Mouse (Mus musculus) hindbrain, embryonic 16.5 days (tissue): ENCODE measurements at regions not wholly inside any gene's neighbourhood (a gene's known extent, or its start where the extent isn't known, plus 50 kb on each side); places are given as distances from the start of the nearest gene placed in this dataset.

Source experiments
- ATAC-seq: fragments of 200-750 bp; cut with Nextera tagmentation; 2 replicates; pipeline ENCODE4 v1.8.0; 2017; ENCODE audit warnings: moderate TSS enrichment, moderate library complexity
- H3K27ac ChIP-seq: fragments of 300-500 bp; sonication (generic); 2 replicates; pipeline ENCODE4 v1.5.1; 2014; ENCODE audit warnings: low read depth, mild to moderate bottlenecking, control low read depth, low read length, moderate library complexity
- H3K27me3 ChIP-seq: fragments of 300-500 bp; sonication (generic); replicated peaks from 2 replicates; pipeline ENCODE4 v1.6.1; 2014; ENCODE audit warnings: low read length; ENCODE audit not compliant: control insufficient read depth, insufficient read depth
- H3K36me3 ChIP-seq: fragments of 300-500 bp; sonication (generic); 2 replicates; pipeline ENCODE4 v1.6.1; 2014; ENCODE audit warnings: mild to moderate bottlenecking, low read length, moderate library complexity, mixed read lengths; ENCODE audit not compliant: control insufficient read depth, insufficient read depth
- H3K4me1 ChIP-seq: fragments of 300-500 bp; sonication (generic); 2 replicates; pipeline ENCODE4 v1.6.1; 2014; ENCODE audit warnings: low read depth, low read length; ENCODE audit not compliant: control insufficient read depth, insufficient read depth
- H3K4me2 ChIP-seq: fragments of 300-500 bp; sonication (generic); 2 replicates; pipeline ENCODE4 v1.6.1; 2014; ENCODE audit warnings: mild to moderate bottlenecking, low read length, control low read depth, moderate library complexity
- H3K4me3 ChIP-seq: fragments of 300-500 bp; sonication (generic); 2 replicates; pipeline ENCODE4 v1.5.1; 2014; ENCODE audit warnings: mild to moderate bottlenecking, low read length, control low read depth, moderate library complexity
- H3K9ac ChIP-seq: fragments of 300-500 bp; sonication (generic); 2 replicates; pipeline ENCODE4 v1.6.1; 2014; ENCODE audit warnings: low read depth, mild to moderate bottlenecking, control low read depth, low read length, moderate library complexity
- H3K9me3 ChIP-seq: fragments of 300-500 bp; sonication (generic); 2 replicates; pipeline ENCODE4 v1.6.1; 2014; ENCODE audit warnings: mild to moderate bottlenecking, low read length, moderate library complexity; ENCODE audit not compliant: control insufficient read depth
- WGBS: fragments of 180-500 bp; shearing (Covaris S2); extraction: QIAGEN DNeasy Blood & Tissue Kit; methylation state at CpG from one replicate; pipeline ENCODE4 v1.1.7; 2014; 5-methylcytosine and 5-hydroxymethylcytosine counted together

- Histone ChIP-seq H3K36me3 (no peaks in the 10 kb centered on the region), H3K9ac (no peak overlapping the region), H3K27me3 (no peaks in the 10 kb centered on the region), H3K9me3 (no peaks in the 10 kb centered on the region), H3K4me1 (no peaks in the 10 kb centered on the region; the same call in 1 of the 2 replicates), H3K4me3 (no peak overlapping the region), H3K4me2 (no peak overlapping the region), H3K27ac (no peak overlapping the region)
- 47% methylated on average over 6 of the region's 6 CpGs for WGBS
- no peak for ATAC-seq
Measured at GRCm38 (mm10) chr14:61975301-61975732, 317.1 kb upstream of the Rnaseh2b start.

GRCm38 (mm10) chr14:61980581-61980980, 311.8 kb upstream of the Rnaseh2b start:
- H3K4me2 ChIP-seq, result no peak overlapping the region
- WGBS, result 57% methylated on average over 3 of the region's 3 CpGs
- H3K9ac ChIP-seq, result no peak overlapping the region
- no peak for ATAC-seq
- no peaks in the 10 kb centered on the region for H3K27me3 ChIP-seq
- no peaks in the 10 kb centered on the region for H3K9me3 ChIP-seq
- H3K27ac ChIP-seq, result no peak overlapping the region
- H3K36me3 ChIP-seq, result no peaks in the 10 kb centered on the region
- no peaks in the 10 kb centered on the region for H3K4me1 ChIP-seq
- no peak overlapping the region for H3K4me3 ChIP-seq

DNA sequence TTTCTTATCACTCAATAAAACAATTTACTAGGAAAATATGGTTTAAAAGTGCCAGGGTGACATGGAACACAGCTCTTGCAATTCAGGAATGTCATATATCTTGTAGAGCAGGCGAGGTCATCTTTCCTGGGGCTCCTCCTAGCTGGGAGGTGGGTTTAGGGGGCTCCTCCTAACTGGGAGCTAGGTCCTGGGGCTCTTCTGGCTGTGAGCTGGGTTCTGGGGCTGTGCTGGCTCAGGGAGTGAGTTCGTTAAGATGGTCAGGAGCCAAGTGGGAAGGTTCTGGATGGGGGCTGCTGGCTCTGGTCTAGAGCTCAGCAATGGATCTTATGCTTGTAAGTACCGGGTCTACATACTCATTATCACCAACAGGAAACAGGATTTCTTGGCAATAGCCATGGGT, 306.8 kb upstream of the Rnaseh2b start:
- ATAC-seq, result no peak
- no peak overlapping the region for H3K4me2 ChIP-seq
- H3K4me3 ChIP-seq, result no peak overlapping the region
- no peaks in the 10 kb centered on the region for H3K4me1 ChIP-seq
- no peaks in the 10 kb centered on the region for H3K36me3 ChIP-seq
- WGBS, result 80% methylated on average over 3 of the region's 3 CpGs
- no peak overlapping the region for H3K27ac ChIP-seq
- H3K27me3 ChIP-seq, result no peaks in the 10 kb centered on the region
- H3K9ac ChIP-seq, result no peak overlapping the region
- H3K9me3 ChIP-seq, result no peaks in the 10 kb centered on the region

DNA sequence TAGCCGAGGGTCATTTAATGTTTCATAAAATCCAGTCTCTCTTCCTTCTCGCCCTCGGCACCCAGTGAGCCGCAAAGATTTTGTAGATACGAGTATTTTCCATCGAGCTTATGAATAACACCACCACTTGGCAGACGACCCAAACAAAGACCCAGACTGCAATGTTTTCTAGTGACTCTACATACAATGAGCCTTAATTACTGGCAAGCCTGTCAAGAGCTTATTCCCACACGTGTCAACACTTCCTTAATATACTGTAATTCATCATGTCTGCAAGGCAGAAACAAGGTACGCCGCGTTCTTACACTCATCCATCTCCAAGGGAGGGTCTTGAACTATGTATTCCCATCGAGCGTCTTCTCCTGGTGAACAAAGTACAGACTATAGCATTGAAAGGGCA, 306.2 kb upstream of the Rnaseh2b start:
- no peaks in the 10 kb centered on the region for H3K9me3 ChIP-seq
- no peak overlapping the region for H3K9ac ChIP-seq
- no peak for ATAC-seq
- WGBS, result 67% methylated on average over 13 of the region's 13 CpGs
- no peaks in the 10 kb centered on the region for H3K36me3 ChIP-seq
- no peak overlapping the region for H3K4me2 ChIP-seq
- H3K4me3 ChIP-seq, result no peak overlapping the region
- no peaks in the 10 kb centered on the region for H3K27me3 ChIP-seq
- H3K4me1 ChIP-seq, result no peaks in the 10 kb centered on the region
- H3K27ac ChIP-seq, result no peak overlapping the region

DNA sequence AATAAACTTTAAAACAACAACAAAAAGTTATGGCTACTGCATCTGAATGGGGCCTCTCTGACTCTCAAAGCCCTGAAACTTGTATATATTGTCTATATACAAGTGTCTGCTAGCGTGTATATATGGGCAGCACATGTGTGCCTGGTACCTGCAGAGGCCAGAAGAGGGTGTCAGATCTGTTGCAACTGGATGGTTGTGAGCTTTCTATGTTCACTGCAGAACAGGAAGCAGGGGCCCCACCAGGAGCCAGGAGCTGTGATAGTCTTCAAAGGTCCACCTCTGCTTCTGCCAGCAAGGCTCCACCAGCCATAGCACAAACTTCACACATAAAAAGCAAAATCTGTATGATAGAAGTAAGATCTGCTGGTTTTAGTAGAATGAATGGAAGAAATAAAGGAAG, 297.1 kb upstream of the Rnaseh2b start:
- WGBS, result 93% methylated on average over 1 of the region's 1 CpGs
- Histone ChIP-seq H3K9ac (no peak overlapping the region), H3K4me3 (no peak overlapping the region), H3K27ac (no peak overlapping the region), H3K4me2 (no peak overlapping the region), H3K4me1 (no peaks in the 10 kb centered on the region), H3K36me3 (no peaks in the 10 kb centered on the region), H3K27me3 (no peaks in the 10 kb centered on the region), H3K9me3 (no peaks in the 10 kb centered on the region)
- ATAC-seq, result no peak

DNA sequence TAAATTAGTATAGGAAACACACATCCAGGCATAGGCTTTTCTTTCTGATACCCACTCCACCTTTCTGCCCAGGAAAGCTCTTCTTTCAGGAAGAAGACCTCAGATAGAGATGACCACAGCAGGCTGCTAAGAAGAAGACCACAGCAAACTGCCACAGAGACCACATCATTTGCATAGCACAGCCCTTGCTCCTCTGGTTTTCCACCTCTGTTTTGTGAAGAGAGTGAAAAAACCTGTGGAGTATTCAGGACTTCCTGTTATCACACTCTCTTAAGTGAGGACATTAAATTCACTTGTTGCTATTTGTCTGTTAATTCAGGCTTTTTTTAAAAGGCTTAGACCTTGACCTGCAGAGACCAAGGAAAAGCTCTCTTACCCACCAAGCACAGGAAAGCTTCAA, 294.7 kb upstream of the Rnaseh2b start:
- Histone ChIP-seq H3K4me3 (no peak overlapping the region), H3K9ac (no peak overlapping the region), H3K27ac (no peak overlapping the region), H3K36me3 (no peaks in the 10 kb centered on the region), H3K4me1 (peaks cover 7% of the 10 kb centered on the region), H3K9me3 (no peaks in the 10 kb centered on the region), H3K4me2 (no peak overlapping the region), H3K27me3 (no peaks in the 10 kb centered on the region)
- no peak for ATAC-seq

DNA sequence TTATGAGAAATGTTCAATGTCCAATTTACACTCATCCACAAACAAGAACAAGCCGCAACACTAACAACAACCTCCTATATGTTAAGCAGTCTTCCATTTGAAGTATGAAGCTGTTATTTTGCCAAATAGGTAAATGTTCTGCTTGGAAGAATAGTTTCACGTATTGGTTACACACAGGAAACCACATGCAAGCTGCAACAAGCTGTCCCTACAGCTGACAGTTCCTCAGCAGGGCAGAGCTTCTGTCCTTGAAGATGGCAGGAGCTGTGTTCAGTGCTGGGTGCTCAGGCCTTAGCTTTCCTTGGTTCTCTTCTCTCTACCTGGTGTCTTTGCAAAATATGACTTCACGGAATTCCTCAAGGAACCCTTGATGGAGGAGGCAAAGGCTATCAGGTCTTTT, 294.1 kb upstream of the Rnaseh2b start:
- Histone ChIP-seq H3K9me3 (no peaks in the 10 kb centered on the region), H3K4me2 (no peak overlapping the region), H3K27ac (no peak overlapping the region), H3K4me1 (peaks cover 13% of the 10 kb centered on the region), H3K36me3 (no peaks in the 10 kb centered on the region), H3K9ac (no peak overlapping the region), H3K4me3 (no peak overlapping the region), H3K27me3 (no peaks in the 10 kb centered on the region)
- ATAC-seq, result no peak
- 84% methylated on average over 3 of the region's 3 CpGs for WGBS

DNA sequence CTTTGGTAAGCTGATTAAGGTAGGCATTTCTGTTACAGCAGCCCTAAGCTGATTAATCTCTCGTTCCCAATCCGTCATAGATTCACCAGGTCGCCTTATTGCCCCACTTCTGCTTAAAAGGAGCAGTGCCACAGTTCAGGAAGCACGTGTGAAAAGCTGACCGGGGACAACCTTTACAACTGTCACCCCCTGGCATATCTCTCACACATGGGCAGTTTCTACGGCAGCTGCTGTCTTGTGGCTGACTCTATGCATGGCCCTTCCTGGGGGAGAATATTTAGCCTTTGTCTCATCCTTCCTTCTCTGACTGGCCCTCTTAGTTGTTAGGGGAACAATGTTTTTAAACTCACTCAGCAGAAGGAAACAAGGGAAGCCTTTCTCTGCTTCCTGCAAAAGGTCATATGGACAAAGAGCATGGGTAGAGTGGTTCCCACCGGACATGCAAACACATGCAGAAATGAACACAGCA, 290.9 kb upstream of the Rnaseh2b start:
- ATAC-seq, result no peak
- 23% methylated on average over 7 of the region's 7 CpGs for WGBS
- H3K4me2 ChIP-seq, result no peak overlapping the region
- no peaks in the 10 kb centered on the region for H3K9me3 ChIP-seq
- no peak overlapping the region for H3K4me3 ChIP-seq
- H3K9ac ChIP-seq, result no peak overlapping the region
- H3K36me3 ChIP-seq, result no peaks in the 10 kb centered on the region
- H3K27ac ChIP-seq, result no peak overlapping the region
- no peaks in the 10 kb centered on the region for H3K27me3 ChIP-seq
- peaks cover 16% of the 10 kb centered on the region for H3K4me1 ChIP-seq

- ATAC-seq, result no peak
- no peak overlapping the region for H3K27ac ChIP-seq
- no peak overlapping the region for H3K9ac ChIP-seq
- H3K4me2 ChIP-seq, result no peak overlapping the region
- no peaks in the 10 kb centered on the region for H3K27me3 ChIP-seq
- H3K9me3 ChIP-seq, result no peaks in the 10 kb centered on the region
- H3K4me3 ChIP-seq, result no peak overlapping the region
- 52% methylated on average over 5 of the region's 5 CpGs for WGBS
- H3K36me3 ChIP-seq, result no peaks in the 10 kb centered on the region
- H3K4me1 ChIP-seq, result peaks cover 16% of the 10 kb centered on the region
Measured at GRCm38 (mm10) chr14:62002131-62002530, 290.3 kb upstream of the Rnaseh2b start.
